Mouse (Mus musculus): Measurements from ENCODE around the gene Hist1h2bq.
"Not testable (repeated sequence)": the region's sequence is repeated elsewhere in the genome, so short reads cannot be mapped to it uniquely, and the experiment has no call there.

Gene Hist1h2bq

GRCm38 (mm10) chr13:21810073-21810472 is at the start of gene Hist1h2bq, which contains the start of gene Hist1h2ao:
Gene Hist1h2bq, minus strand, starts transcription at chr13:21810197.
Gene Hist1h2ao, plus strand, starts transcription at chr13:21810465.
- not testable (repeated sequence) for DNase-seq

- peak; percentile 24 for DNase-seq
Measured at GRCm38 (mm10) chr13:21855698-21856162, 45.7 kb upstream of the Hist1h2bq start.

- peak; percentile 71 for DNase-seq
Measured at GRCm38 (mm10) chr13:21855146-21855545, 45.1 kb upstream of the Hist1h2bq start.

DNA sequence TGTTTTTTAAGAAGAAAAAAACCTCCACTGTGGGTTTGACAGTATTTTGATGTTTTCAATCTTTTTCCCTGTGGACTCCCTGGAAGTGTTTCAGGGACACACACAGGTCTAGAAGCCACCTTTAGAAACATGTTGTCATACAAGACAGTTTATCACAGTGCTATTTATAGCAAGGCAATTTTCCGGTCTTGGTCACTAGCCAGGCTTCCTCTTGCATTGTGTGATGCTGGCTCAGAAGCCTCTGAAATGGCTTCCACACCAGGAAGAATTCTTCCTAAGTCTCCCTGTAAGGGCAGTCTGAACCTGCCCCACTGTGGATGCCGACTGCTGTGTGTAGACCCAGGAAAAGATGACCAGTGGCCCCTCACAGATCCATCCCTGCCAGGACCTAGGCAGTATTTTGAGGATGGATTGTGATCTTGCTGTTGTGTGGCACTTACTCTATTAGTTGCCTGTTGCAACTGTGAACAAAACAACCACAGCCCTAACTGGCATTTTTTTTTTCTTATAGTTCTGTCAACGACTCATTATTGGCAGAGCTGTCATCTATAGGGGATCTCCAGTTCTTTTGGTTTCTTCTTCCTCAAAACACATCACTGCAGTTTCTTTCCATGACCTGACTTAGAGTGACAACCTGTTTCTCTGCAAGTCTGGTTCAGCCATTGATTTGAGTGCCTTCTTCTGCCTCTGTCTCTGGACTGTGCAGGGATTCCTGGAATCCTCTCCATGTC is 42.4 kb upstream of the Hist1h2bq start:
- no peak for DNase-seq

GRCm38 (mm10) chr13:21850696-21851095 is 40.7 kb upstream of the Hist1h2bq start:
- DNase-seq, result not testable (repeated sequence)

DNA sequence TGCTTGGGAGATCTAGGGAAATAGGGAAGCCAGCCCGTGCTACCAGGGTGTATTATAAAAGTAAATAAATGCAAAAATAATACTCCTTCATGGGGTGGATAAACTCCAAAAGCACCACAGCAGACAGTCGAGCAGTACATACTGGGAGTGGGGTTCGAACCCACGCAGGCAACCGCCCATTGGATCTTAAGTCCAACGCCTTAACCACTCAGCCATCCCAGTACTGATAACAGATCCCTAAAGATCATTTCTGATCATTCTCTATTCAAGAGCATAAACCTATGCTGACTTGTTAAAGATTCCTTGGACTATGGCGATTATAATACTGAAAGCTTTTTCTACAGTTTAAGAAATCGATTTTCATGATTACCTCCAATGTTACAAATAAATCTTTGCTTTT is 37.9 kb upstream of the Hist1h2bq start:
- no peak for DNase-seq

DNA sequence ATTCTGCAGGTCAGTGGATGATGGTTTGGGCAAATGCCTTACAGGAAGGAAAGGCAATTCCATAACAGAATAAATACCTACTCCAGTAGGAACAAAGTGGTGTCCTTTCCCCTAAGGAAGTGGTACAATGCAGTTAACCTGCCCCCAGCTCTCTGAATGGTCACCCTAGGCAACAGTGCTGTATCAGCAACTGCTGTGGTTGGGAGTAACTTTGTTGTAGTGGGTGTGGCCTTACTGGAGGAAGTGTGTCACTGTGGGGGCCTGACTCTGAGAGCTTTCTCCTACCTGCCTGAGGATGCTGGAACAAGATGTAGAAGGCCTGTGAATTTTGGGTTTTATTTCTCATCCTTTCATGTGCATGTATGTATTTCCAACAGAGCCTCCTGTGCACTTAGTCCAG is 36.4 kb upstream of the Hist1h2bq start:
- DNase-seq, result not testable (repeated sequence)

DNA sequence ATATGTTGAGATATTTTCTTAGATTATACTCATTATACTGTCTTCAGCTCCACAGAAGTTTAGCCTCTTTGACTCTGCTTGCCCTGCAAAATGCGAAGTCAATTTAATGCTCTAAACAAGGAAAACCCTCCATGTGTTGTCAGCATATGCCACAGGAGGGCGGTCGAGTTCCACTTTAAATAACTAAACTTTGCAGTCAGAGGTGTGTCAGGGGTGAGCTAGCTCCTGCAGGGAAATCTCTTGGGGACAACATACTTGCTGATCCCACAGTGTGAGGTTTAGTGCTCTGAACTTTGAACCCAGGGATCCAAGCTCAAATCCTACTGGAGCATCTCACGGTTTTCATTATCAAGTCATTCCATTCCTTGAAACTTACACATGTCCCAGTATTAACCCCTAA is 30.5 kb upstream of the Hist1h2bq start:
- not testable (repeated sequence) for DNase-seq

- DNase-seq, result not testable (repeated sequence)
Measured at GRCm38 (mm10) chr13:21833461-21833860, 23.5 kb upstream of the Hist1h2bq start, which contains the start of the genes Hist1h2ap and Hist1h2br. Gene Hist1h2ap, minus strand, starts transcription at chr13:21833507. Gene Hist1h2br, plus strand, starts transcription at chr13:21833743.

DNA sequence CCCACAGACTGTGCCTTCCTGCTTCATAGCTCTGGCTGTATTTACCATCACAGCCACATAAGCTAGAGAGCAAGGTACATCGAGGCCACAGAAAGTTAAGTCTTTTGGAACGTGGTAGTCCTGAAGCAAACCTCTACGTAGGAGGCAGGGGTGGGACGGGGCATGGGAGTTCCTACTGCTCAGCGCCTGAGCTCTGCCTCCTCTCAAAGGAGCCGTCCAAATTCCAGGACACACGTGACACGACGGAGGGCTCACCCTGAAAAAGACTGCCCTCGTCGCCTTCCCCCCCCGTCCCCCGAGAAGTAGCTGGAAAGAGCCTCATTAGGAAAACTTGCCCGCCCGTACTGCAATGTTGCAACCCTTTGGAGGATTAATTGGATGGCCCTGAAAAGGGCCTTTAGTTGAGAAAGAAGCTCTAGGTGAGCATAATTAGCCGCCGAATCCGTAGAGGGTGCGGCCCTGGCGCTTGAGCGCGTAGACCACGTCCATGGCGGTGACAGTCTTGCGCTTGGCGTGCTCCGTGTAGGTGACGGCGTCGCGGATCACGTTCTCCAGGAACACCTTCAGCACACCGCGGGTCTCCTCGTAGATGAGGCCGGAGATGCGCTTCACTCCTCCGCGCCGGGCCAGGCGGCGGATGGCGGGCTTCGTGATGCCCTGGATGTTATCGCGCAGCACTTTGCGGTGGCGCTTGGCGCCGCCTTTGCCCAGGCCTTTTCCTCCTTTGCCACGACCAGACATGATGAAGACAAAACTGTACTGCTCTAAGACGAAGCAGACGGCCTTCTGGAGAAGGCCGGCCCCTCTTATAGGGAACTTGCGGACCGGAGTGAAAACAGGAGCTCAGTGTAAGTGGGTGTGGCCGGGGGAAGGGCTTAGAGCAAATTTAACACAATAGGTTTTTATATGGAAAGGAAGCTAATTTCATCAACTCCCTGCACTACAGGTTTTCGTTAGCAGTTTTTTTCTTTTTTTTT is 21.7 kb upstream of the Hist1h2bq start, which contains the start of gene Hist1h4n:
Hist1h4n (minus strand) TSS at position 779 of the 977 bp plus-strand sequence.
- DNase-seq, result peak; percentile 52

GRCm38 (mm10) chr13:21830344-21830743 is 20.3 kb upstream of the Hist1h2bq start:
- no peak for DNase-seq

GRCm38 (mm10) chr13:21828511-21828910 is 18.5 kb upstream of the Hist1h2bq start:
- DNase-seq, result no peak

DNA sequence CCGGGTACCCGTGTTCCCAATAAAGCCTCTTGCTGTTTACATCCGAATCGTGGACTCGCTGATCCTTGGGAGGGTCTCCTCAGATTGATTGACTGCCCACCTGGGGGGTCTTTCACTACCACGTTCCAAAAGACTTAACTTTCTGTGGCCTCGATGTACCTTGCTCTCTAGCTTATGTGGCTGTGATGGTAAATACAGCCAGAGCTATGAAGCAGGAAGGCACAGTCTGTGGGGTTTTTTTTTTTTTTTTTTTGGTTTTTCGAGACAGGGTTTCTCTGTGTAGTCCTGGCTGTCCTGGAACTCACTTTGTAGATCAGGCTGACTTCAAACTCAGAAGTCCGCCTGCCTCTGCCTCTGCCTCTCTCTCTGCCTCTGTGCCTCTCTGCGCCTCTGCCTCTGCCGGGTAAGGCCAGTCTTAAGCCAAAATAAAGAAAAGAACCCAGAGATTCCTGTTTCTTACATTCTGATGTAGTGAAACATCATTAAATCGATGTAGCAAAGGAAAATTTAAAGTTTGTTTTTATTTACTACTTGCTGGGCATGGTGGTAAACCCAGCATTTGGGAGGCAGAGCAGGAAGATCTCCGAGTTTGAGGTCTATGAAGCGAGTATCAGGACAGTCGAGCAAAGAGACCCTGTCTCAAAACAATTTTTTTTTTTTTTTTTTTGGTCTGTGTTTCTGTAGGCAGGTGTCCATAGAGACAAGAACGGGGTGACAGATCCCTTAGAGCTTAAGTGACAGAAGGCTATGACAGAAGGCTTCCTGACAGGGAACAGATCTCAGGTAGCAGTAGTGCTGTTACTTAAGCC is 10.3 kb upstream of the Hist1h2bq start:
- DNase-seq, result not testable (repeated sequence)

DNA sequence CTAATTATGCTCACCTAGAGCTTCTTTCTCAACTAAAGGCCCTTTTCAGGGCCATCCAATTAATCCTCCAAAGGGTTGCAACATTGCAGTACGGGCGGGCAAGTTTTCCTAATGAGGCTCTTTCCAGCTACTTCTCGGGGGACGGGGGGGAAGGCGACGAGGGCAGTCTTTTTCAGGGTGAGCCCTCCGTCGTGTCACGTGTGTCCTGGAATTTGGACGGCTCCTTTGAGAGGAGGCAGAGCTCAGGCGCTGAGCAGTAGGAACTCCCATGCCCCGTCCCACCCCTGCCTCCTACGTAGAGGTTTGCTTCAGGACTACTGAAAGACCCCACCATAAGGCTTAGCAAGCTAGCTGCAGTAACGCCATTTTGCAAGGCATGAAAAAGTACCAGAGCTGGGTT is 2.1 kb upstream of the Hist1h2bq start:
- DNase-seq, result not testable (repeated sequence)

GRCm38 (mm10) chr13:21811539-21811938 is 1.5 kb upstream of the Hist1h2bq start, which contains the start of gene Hist1h4m:
Gene Hist1h4m, plus strand, starts transcription at chr13:21811746.
- DNase-seq, result peak; percentile 60

DNA sequence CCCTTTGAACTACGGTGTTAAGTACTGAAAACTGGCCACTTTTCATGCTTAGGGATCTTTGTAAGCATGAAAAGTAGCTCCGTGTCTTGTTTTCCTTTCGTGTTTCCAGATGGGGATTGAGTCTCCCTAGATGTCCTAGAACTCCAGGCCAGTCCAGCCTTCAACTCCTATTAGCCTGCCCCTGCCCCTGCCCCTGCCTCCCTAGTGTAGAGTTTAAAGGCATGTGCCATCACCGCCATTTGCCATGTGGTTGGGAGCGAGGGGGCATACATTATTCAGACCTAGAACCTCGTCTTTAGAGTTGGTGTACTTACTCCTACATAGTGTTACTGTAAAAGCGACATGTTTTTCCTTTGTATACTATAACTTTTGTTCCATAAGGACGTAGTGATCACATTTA is 1.1 kb upstream of the Hist1h2bq start:
- not testable (repeated sequence) for DNase-seq

DNA sequence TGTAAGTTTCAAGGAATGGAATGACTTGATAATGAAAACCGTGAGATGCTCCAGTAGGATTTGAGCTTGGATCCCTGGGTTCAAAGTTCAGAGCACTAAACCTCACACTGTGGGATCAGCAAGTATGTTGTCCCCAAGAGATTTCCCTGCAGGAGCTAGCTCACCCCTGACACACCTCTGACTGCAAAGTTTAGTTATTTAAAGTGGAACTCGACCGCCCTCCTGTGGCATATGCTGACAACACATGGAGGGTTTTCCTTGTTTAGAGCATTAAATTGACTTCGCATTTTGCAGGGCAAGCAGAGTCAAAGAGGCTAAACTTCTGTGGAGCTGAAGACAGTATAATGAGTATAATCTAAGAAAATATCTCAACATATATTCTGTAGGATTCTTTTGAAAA is 6.9 kb downstream of the Hist1h2bq start:
- not testable (repeated sequence) for DNase-seq

GRCm38 (mm10) chr13:21797163-21797562 is 12.8 kb downstream of the Hist1h2bq start:
- DNase-seq, result not testable (repeated sequence)

DNA sequence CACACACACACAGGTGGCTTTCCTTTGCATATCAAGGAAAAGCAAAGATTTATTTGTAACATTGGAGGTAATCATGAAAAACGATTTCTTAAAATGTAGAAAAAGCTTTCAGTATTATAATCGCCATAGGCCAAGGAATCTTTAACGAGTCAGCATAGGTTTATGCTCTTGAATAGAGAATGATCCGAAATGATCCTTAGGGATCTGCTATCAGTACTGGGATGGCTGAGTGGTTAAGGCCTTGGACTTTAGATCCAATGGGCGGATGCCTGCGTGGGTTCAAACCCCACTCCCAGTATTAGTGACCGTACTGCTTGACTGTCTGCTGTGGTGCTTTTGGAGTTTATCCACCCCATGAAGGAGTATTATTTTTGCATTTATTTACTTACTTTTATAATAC is 14.4 kb downstream of the Hist1h2bq start:
- no peak for DNase-seq

DNA sequence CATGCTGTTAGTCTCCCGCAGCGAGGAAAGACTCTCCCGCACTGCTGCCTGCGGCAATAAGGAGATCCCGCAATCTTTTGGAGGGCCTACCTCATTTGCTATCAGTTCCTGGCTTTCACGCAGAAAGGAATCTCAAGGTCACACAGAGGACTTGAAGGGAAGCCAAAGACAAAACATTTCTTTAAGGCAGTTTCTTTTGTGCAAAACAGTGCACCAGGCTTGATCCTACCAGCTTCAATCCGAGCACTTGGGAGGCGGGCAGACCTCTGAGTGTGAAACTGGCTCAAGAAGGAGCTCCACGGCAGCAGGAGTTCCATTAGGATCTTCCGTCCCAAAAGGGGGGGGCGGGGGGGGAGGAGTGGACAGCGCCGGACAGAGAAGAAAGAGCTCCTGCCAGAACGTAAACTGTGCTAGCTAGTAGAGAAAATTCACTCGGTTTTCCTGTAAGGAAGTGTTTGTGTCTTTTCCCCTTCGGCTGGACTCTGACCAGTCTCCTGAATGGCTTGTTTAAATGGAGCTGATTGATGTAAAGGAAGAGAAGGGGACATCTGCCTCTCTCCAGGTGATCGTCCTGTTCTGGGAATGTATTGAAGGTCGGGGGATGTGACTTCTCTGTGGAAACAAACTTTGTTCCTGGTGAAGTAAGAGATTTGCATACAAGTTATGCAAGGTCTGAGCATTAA is 19.3 kb downstream of the Hist1h2bq start:
- no peak for DNase-seq

DNA sequence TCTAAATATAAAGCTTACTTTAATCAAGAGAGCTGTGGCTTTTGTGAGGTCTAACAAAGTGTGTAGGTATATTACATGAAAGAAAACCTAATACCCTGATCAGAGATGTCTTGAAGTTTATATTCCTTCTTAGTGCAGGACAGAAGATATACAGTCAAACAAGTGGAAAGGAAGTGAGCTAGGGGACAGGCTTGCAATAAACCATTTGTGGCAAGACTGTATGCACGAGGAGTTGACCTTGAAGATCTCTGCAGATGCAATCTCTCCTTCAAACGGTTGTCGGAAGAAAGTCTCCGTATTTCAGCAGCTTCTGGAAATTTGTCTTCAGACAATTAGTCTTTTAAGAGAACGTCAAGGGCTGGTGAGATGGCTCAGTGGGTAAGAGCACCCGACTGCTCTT is 20.1 kb downstream of the Hist1h2bq start:
- DNase-seq, result no peak
